Mouse (Mus musculus): ENCODE measurements at regions not wholly inside any gene's neighbourhood (a gene's known extent, or its start where the extent isn't known, plus 50 kb on each side); places are given as distances from the start of the nearest gene placed in this dataset.

- H3K4me3 ChIP-seq (ENCODE audit: insufficient read depth, poor library complexity, severe bottlenecking): no peak overlapping the region
- H3K79me3 ChIP-seq (ENCODE audit: low read depth): no peaks in the 10 kb centered on the region
- TF ChIP-seq CEBPB (IDR thresholded peaks at IDR 0.05; ENCODE audit: low read depth): no peak
- TF ChIP-seq FOSL1 (IDR thresholded peaks at IDR 0.05; ENCODE audit: insufficient read depth, low read length, poor library complexity, severe bottlenecking): no peak
- TF ChIP-seq MYOG (IDR thresholded peaks at IDR 0.05; ENCODE audit: control insufficient read depth, extremely low read depth, insufficient read length): no peak
- TF ChIP-seq CTCF (IDR thresholded peaks at IDR 0.05; ENCODE audit: control insufficient read depth, insufficient read depth, insufficient read length): no peak
- no peak for TF ChIP-seq MYOD1 (IDR thresholded peaks at IDR 0.05; ENCODE audit: control insufficient read depth, insufficient read length, low read depth)
- TF ChIP-seq USF1 (IDR thresholded peaks at IDR 0.05; ENCODE audit: low read depth): no peak
- no peak for TF ChIP-seq MAX (IDR thresholded peaks at IDR 0.05)
- no peaks in the 10 kb centered on the region for H3K36me3 ChIP-seq (ENCODE audit: control insufficient read depth, insufficient read depth)
- H3K27me3 ChIP-seq (ENCODE audit: control insufficient read depth, insufficient read depth, insufficient read length): no peaks in the 10 kb centered on the region
- H3ac ChIP-seq (ENCODE audit: control insufficient read depth, insufficient read length, low read depth): no peak overlapping the region
- no peaks in the 10 kb centered on the region for H3K79me2 ChIP-seq (ENCODE audit: control insufficient read depth, insufficient read depth)
These were observed 75.4 kb upstream of the Satb2 start for GRCm38 (mm10) chr1:57053836-57054235.

DNA sequence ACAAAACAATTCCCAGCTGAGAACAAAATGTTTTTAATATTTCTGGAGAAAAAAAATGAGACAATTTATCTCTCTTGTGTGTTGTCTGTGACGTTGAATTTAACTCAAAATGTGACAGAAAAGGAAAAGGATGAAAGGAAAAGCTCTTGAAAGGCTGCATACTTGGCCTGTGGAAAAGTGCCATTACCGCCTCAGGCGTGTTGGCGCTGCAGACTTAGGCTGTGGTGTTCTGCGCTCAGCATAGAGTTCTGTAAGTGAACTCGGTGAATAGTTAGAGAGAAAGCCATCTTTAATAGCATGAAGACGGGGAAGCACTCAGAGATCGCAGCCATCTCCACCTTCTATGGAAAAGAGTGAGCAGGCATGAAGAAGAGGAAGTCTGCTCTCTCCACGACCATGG is 77.5 kb upstream of the Satb2 start:
- no peaks in the 10 kb centered on the region for H3K36me3 ChIP-seq (ENCODE audit: control insufficient read depth, insufficient read depth)
- no peak for TF ChIP-seq USF1 (IDR thresholded peaks at IDR 0.05; ENCODE audit: low read depth)
- TF ChIP-seq FOSL1 (IDR thresholded peaks at IDR 0.05; ENCODE audit: insufficient read depth, low read length, poor library complexity, severe bottlenecking): no peak
- TF ChIP-seq CTCF (IDR thresholded peaks at IDR 0.05; ENCODE audit: control insufficient read depth, insufficient read depth, insufficient read length): no peak
- TF ChIP-seq MYOD1 (IDR thresholded peaks at IDR 0.05; ENCODE audit: control insufficient read depth, insufficient read length, low read depth): no peak
- no peak for TF ChIP-seq CEBPB (IDR thresholded peaks at IDR 0.05; ENCODE audit: low read depth)
- no peak for TF ChIP-seq MAX (IDR thresholded peaks at IDR 0.05)
- no peak for TF ChIP-seq MYOG (IDR thresholded peaks at IDR 0.05; ENCODE audit: control insufficient read depth, extremely low read depth, insufficient read length)
- no peaks in the 10 kb centered on the region for H3K79me3 ChIP-seq (ENCODE audit: low read depth)
- H3K27me3 ChIP-seq (ENCODE audit: control insufficient read depth, insufficient read depth, insufficient read length): no peaks in the 10 kb centered on the region
- no peak overlapping the region for H3ac ChIP-seq (ENCODE audit: control insufficient read depth, insufficient read length, low read depth)
- no peaks in the 10 kb centered on the region for H3K79me2 ChIP-seq (ENCODE audit: control insufficient read depth, insufficient read depth)
- no peak overlapping the region for H3K4me3 ChIP-seq (ENCODE audit: insufficient read depth, poor library complexity, severe bottlenecking)

DNA sequence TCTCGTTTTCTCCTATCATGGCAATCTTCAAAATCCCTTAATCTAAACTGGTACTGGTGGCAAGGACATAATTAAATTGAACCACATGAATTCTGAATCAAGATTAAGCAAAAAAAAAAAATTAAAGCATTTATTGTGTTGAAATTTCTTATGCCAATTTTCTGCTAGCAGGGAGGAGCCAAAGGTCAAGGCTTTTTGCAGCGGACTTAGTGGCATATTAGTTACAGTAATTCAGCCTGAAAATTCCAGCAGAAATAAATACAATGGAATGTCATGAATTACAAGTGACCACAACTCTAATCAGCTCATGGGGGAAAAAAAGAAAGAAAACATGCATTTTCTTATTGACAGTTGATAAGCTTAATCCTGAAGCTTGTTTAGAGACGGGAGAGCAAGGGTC is 80.8 kb upstream of the Satb2 start:
- H3ac ChIP-seq (ENCODE audit: control insufficient read depth, insufficient read length, low read depth): no peak overlapping the region
- TF ChIP-seq MYOD1 (IDR thresholded peaks at IDR 0.05; ENCODE audit: control insufficient read depth, insufficient read length, low read depth): no peak
- no peak for TF ChIP-seq USF1 (IDR thresholded peaks at IDR 0.05; ENCODE audit: low read depth)
- TF ChIP-seq CTCF (IDR thresholded peaks at IDR 0.05; ENCODE audit: control insufficient read depth, insufficient read depth, insufficient read length): no peak
- no peak for TF ChIP-seq MYOG (IDR thresholded peaks at IDR 0.05; ENCODE audit: control insufficient read depth, extremely low read depth, insufficient read length)
- TF ChIP-seq FOSL1 (IDR thresholded peaks at IDR 0.05; ENCODE audit: insufficient read depth, low read length, poor library complexity, severe bottlenecking): no peak
- TF ChIP-seq CEBPB (IDR thresholded peaks at IDR 0.05; ENCODE audit: low read depth): no peak

DNA sequence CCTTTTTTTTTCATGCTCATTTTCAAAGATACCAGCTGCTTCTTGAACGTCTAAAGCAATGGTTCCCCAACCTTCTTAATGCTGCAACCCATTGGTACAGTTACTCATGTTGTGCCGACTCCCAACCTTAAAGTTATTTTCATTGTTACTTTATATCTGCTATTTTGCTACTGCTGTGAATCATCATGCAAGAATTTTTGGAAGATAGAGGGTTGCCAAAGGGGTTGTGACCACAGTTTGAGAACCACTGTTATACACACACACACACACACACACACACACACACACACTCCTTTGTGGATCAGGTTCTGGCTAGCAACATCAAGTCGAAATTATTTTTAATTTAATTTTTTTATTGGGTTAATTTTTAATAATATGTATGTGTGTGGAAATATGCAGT is 96.8 kb upstream of the Satb2 start:
- Histone ChIP-seq H3K36me3 (ENCODE audit: control insufficient read depth, insufficient read depth) (no peaks in the 10 kb centered on the region), H3K79me3 (ENCODE audit: low read depth) (no peaks in the 10 kb centered on the region), H3K4me3 (ENCODE audit: insufficient read depth, poor library complexity, severe bottlenecking) (no peak overlapping the region), H3K79me2 (ENCODE audit: control insufficient read depth, insufficient read depth) (no peaks in the 10 kb centered on the region), H3ac (ENCODE audit: control insufficient read depth, insufficient read length, low read depth) (no peak overlapping the region), H3K27me3 (ENCODE audit: control insufficient read depth, insufficient read depth, insufficient read length) (no peaks in the 10 kb centered on the region)
- TF ChIP-seq MYOG (IDR thresholded peaks at IDR 0.05; ENCODE audit: control insufficient read depth, extremely low read depth, insufficient read length): no peak
- TF ChIP-seq USF1 (IDR thresholded peaks at IDR 0.05; ENCODE audit: low read depth): no peak
- no peak for TF ChIP-seq FOSL1 (IDR thresholded peaks at IDR 0.05; ENCODE audit: insufficient read depth, low read length, poor library complexity, severe bottlenecking)
- no peak for TF ChIP-seq MAX (IDR thresholded peaks at IDR 0.05)
- TF ChIP-seq CEBPB (IDR thresholded peaks at IDR 0.05; ENCODE audit: low read depth): no peak

More for the DNA sequence above, 80.8 kb upstream of the Satb2 start:
- H3K27me3 ChIP-seq (ENCODE audit: control insufficient read depth, insufficient read depth, insufficient read length): no peaks in the 10 kb centered on the region
- H3K79me3 ChIP-seq (ENCODE audit: low read depth): no peaks in the 10 kb centered on the region
- H3K79me2 ChIP-seq (ENCODE audit: control insufficient read depth, insufficient read depth): no peaks in the 10 kb centered on the region
- no peaks in the 10 kb centered on the region for H3K36me3 ChIP-seq (ENCODE audit: control insufficient read depth, insufficient read depth)
- no peak overlapping the region for H3K4me3 ChIP-seq (ENCODE audit: insufficient read depth, poor library complexity, severe bottlenecking)

- H3K79me3 ChIP-seq (ENCODE audit: low read depth): no peaks in the 10 kb centered on the region
- H3K36me3 ChIP-seq (ENCODE audit: control insufficient read depth, insufficient read depth): no peaks in the 10 kb centered on the region
- no peak overlapping the region for H3K4me3 ChIP-seq (ENCODE audit: insufficient read depth, poor library complexity, severe bottlenecking)
- H3ac ChIP-seq (ENCODE audit: control insufficient read depth, insufficient read length, low read depth): no peak overlapping the region
- H3K27me3 ChIP-seq (ENCODE audit: control insufficient read depth, insufficient read depth, insufficient read length): no peaks in the 10 kb centered on the region
- H3K79me2 ChIP-seq (ENCODE audit: control insufficient read depth, insufficient read depth): no peaks in the 10 kb centered on the region
- TF ChIP-seq MYOD1 (IDR thresholded peaks at IDR 0.05; ENCODE audit: control insufficient read depth, insufficient read length, low read depth): no peak
- TF ChIP-seq MYOG (IDR thresholded peaks at IDR 0.05; ENCODE audit: control insufficient read depth, extremely low read depth, insufficient read length): no peak
- no peak for TF ChIP-seq USF1 (IDR thresholded peaks at IDR 0.05; ENCODE audit: low read depth)
- no peak for TF ChIP-seq CTCF (IDR thresholded peaks at IDR 0.05; ENCODE audit: control insufficient read depth, insufficient read depth, insufficient read length)
- no peak for TF ChIP-seq MAX (IDR thresholded peaks at IDR 0.05)
- no peak for TF ChIP-seq CEBPB (IDR thresholded peaks at IDR 0.05; ENCODE audit: low read depth)
- no peak for TF ChIP-seq FOSL1 (IDR thresholded peaks at IDR 0.05; ENCODE audit: insufficient read depth, low read length, poor library complexity, severe bottlenecking)
These were observed 98.2 kb upstream of the Satb2 start for GRCm38 (mm10) chr1:57076696-57077095.

GRCm38 (mm10) chr1:57080306-57080705 is 101.9 kb upstream of the Satb2 start:
- Histone ChIP-seq H3ac (ENCODE audit: control insufficient read depth, insufficient read length, low read depth) (no peak overlapping the region), H3K4me3 (ENCODE audit: insufficient read depth, poor library complexity, severe bottlenecking) (no peak overlapping the region), H3K79me3 (ENCODE audit: low read depth) (no peaks in the 10 kb centered on the region), H3K27me3 (ENCODE audit: control insufficient read depth, insufficient read depth, insufficient read length) (no peaks in the 10 kb centered on the region), H3K79me2 (ENCODE audit: control insufficient read depth, insufficient read depth) (no peaks in the 10 kb centered on the region), H3K36me3 (ENCODE audit: control insufficient read depth, insufficient read depth) (no peaks in the 10 kb centered on the region)
- TF ChIP-seq MYOD1 (IDR thresholded peaks at IDR 0.05; ENCODE audit: control insufficient read depth, insufficient read length, low read depth) (no peak), MYOG (IDR thresholded peaks at IDR 0.05; ENCODE audit: control insufficient read depth, extremely low read depth, insufficient read length) (no peak), CEBPB (IDR thresholded peaks at IDR 0.05; ENCODE audit: low read depth) (no peak), CTCF (IDR thresholded peaks at IDR 0.05; ENCODE audit: control insufficient read depth, insufficient read depth, insufficient read length) (no peak), FOSL1 (IDR thresholded peaks at IDR 0.05; ENCODE audit: insufficient read depth, low read length, poor library complexity, severe bottlenecking) (no peak), USF1 (IDR thresholded peaks at IDR 0.05; ENCODE audit: low read depth) (no peak), MAX (IDR thresholded peaks at IDR 0.05) (no peak)
